Mouse (Mus musculus): ENCODE results near the gene Anks6. TPM values are rescaled to one million over a fixed set of nuclear protein-coding genes. Genes with fewer than 3 reads are reported as not detected.

Gene Anks6
- total and polyA plus RNA-seq, 2 experiments from 2014 or later: 3.0 to 11.1 TPM

GRCm38 (mm10) chr4:46967981-46968380 is 89.2 kb downstream of the Anks6 start:
- no peak overlapping the region for H3K27ac ChIP-seq
- TF ChIP-seq CTCF (IDR thresholded peaks at IDR 0.05; ENCODE audit: low read depth): no peak
- H3K4me3 ChIP-seq (ENCODE audit: low read length): no peak overlapping the region
- DNase-seq (ENCODE audit: low spot score): no peak
- no peaks in the 10 kb centered on the region for H3K36me3 ChIP-seq (ENCODE audit: insufficient read depth, low read length)
- ATAC-seq: no peak
- no peaks in the 10 kb centered on the region for H3K27me3 ChIP-seq (ENCODE audit: insufficient read depth, low read length)
- H3K9ac ChIP-seq (replicated peaks; ENCODE audit: low read length): no peak overlapping the region
- no peaks in the 10 kb centered on the region for H3K9me3 ChIP-seq (ENCODE audit: low read length)
- H3K4me2 ChIP-seq (ENCODE audit: low read depth, low read length): no peak overlapping the region
- WGBS: 85% methylated on average over 10 of the region's 10 CpGs
- H3K4me1 ChIP-seq (ENCODE audit: insufficient read depth, low read length): no peaks in the 10 kb centered on the region

- DNase-seq (ENCODE audit: low spot score): no peak
- ATAC-seq: no peak
- H3K27ac ChIP-seq: no peak overlapping the region
- H3K4me2 ChIP-seq (ENCODE audit: low read depth, low read length): no peak overlapping the region
- no peaks in the 10 kb centered on the region for H3K4me1 ChIP-seq (ENCODE audit: insufficient read depth, low read length)
- no peak overlapping the region for H3K4me3 ChIP-seq (ENCODE audit: low read length)
- H3K36me3 ChIP-seq (ENCODE audit: insufficient read depth, low read length): no peaks in the 10 kb centered on the region
- no peaks in the 10 kb centered on the region for H3K27me3 ChIP-seq (ENCODE audit: insufficient read depth, low read length)
- no peak for TF ChIP-seq CTCF (IDR thresholded peaks at IDR 0.05; ENCODE audit: low read depth)
- H3K9me3 ChIP-seq (ENCODE audit: low read length): no peaks in the 10 kb centered on the region
- H3K9ac ChIP-seq (replicated peaks; ENCODE audit: low read length): no peak overlapping the region
Observed at GRCm38 (mm10) chr4:46966551-46966950, 90.7 kb downstream of the Anks6 start.

Other genes starting within 250 kb of the Anks6 start
- 98.9 and 115 TPM in 2 replicates for gene Gabbr2, start 65.6 kb downstream of the Anks6 start, total RNA-seq (2014; rRNA removed)
- 16.7 and 17.7 TPM in 2 replicates for gene Gabbr2, start 65.6 kb downstream of the Anks6 start, polyA plus RNA-seq (2015; fragmentation: Nextera tagmentation; extraction: Ambion mirVana)
- 1.5 and 1.7 TPM in 2 replicates for gene Galnt12, start 34.5 kb upstream of the Anks6 start, total RNA-seq (2014; rRNA removed)
- 1.2 and 1.4 TPM in 2 replicates for gene Galnt12, start 34.5 kb upstream of the Anks6 start, polyA plus RNA-seq (2015; fragmentation: Nextera tagmentation; extraction: Ambion mirVana)
- gene Col15a1, start 150.7 kb upstream of the Anks6 start, total RNA-seq (2014; rRNA removed): 8.9 and 13.7 TPM in 2 replicates
- gene Col15a1, start 150.7 kb upstream of the Anks6 start, polyA plus RNA-seq (2015; fragmentation: Nextera tagmentation; extraction: Ambion mirVana): 3.1 and 3.7 TPM in 2 replicates